Mouse (Mus musculus) embryonic fibroblast, embryonic 13.5 days (primary cell): ENCODE results near the gene Slxl1. TPM values are rescaled to one million over a fixed set of nuclear protein-coding genes. Genes with fewer than 3 reads are reported as not detected.
"Not testable (repeated sequence)": the region's sequence is repeated elsewhere in the genome, so short reads cannot be mapped to it uniquely, and the experiment has no call there.

Source experiments
- H3K27ac ChIP-seq: 2 replicates; pipeline ENCODE4 v1.5.1; 2012; ENCODE audit warnings: low read length, control low read depth, inconsistent platforms; ENCODE audit not compliant: insufficient read depth
- H3K4me1 ChIP-seq: 2 replicates; pipeline ENCODE4 v1.6.1; 2011; ENCODE audit warnings: low read length; ENCODE audit not compliant: control insufficient read depth, insufficient read depth
- H3K4me3 ChIP-seq: 2 replicates; pipeline ENCODE4 v1.5.1; 2011; ENCODE audit warnings: mild to moderate bottlenecking, control low read depth, low read length; ENCODE audit not compliant: insufficient read depth
- polyA plus RNA-seq: library from polyadenylated mRNA; stranded (reverse); fragments of >200 nt; gene quantifications from 2 replicates; pipeline ENCODE4 v1.2.4, GENCODE M21; 2011; ENCODE audit warnings: low read depth; ENCODE audit not compliant: missing spikeins, insufficient read length

The Slxl1 gene
- not detected in 2 replicates for polyA plus RNA-seq

GRCm38 (mm10) chrX:55226576-55226975 is at the start of gene Slxl1:
Gene Slxl1, plus strand, starts transcription at chrX:55226876.
- not testable (repeated sequence) for H3K27ac ChIP-seq, H3K4me3 ChIP-seq, H3K4me1 ChIP-seq
